Mouse (Mus musculus) kidney, postnatal 14 days (tissue): ENCODE measurements around the gene Kcnq1.
A peak's percentile ranks its signal among the peaks of the same experiment; 100 is the strongest.

Experiments
- DNase-seq: peaks from one replicate; pipeline ENCODE4 v3.0.0; 2022; ENCODE audit warnings: mixed read lengths

Kcnq1 gene

GRCm38 (mm10) chr7:143106062-143106461, at the start of gene Kcnq1:
Gene Kcnq1, plus strand, starts transcription at chr7:143106362.
- no peak for DNase-seq

GRCm38 (mm10) chr7:143057023-143057422, 49.1 kb upstream of the Kcnq1 start:
- no peak for DNase-seq

GRCm38 (mm10) chr7:143057667-143058220, 48.4 kb upstream of the Kcnq1 start:
- DNase-seq: no peak

GRCm38 (mm10) chr7:143058221-143058697, 47.9 kb upstream of the Kcnq1 start:
- peak; percentile 69 for DNase-seq

DNA sequence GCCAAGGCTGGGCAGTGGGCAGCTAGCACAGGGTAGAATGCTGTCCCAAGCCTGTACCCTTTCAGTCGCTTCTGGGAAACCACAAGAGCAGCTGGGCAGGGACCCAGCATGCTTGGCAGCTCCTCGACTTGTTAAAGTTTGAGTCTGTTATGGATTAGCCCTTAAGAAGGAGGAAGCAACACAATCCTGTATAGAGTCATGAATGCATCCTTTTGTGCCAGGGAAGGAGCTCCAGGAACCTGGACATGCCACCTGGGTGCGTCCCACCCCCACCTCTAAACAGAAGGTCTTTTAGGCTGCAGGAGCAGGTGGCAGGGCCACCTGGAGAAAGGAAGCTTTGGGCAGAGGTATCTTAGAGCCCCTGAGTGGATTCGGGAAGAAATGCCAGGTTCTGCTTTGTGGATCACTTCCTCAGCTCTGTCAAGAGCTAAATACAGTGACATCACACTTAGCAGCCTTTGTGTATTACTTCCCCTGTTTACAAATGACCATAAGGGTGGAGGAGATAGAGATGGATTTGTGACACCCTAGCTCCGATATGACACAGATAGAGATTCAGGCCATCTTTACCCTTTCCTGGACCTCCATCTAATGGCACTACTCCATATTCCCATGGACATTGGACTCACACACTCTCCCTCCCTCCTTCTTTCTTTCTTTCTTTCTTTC, 46.8 kb upstream of the Kcnq1 start:
- peak; percentile 17 for DNase-seq

- DNase-seq: peak; percentile 25
Observed at GRCm38 (mm10) chr7:143062704-143063103, 43.5 kb upstream of the Kcnq1 start.

DNA sequence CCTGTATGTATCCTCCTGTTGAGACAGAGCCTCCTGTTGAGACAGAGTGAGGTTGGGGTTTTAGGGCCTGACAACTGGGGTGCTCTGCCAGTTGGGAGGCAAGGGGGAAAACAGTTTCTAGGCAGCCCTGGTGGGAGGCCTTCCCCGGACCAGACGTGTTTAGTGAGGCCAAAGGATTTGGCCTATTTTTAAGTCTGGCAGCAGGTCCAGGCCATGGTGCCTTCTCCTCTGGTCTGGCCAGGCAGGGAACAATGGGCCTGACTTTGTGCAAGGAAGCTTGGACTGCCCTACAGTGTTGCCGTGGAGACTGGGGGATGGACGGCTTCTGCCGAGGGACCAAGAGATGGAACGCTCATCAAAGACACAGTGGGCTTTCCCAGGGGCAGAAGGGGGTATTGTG, 41.9 kb upstream of the Kcnq1 start:
- no peak for DNase-seq

GRCm38 (mm10) chr7:143065692-143066091, 40.5 kb upstream of the Kcnq1 start:
- DNase-seq: no peak

DNA sequence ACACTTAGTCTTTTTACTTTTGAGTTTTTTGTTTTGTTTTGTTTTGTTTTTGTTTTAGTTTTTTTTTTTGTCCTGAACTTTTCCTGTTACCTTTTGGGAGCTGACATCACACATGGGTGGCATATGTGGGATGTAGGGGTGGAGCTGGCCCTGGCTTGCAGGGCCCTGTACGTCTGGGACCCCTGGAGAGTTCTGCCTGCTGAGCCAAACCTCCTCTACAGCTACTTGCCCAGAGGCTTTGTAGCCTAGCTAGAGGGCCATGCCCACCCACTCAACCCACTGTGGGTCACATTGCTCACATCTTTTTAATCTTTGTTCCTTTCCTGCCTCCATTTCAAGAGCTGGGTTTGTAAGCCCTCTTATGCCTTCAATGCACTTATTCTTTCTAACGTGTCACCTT, 38.7 kb upstream of the Kcnq1 start:
- DNase-seq: no peak

- no peak for DNase-seq
Observed at GRCm38 (mm10) chr7:143067897-143068296, 38.3 kb upstream of the Kcnq1 start.

- DNase-seq: no peak
Observed at GRCm38 (mm10) chr7:143068316-143068881, 37.8 kb upstream of the Kcnq1 start.

- DNase-seq: peak; percentile 99
Observed at GRCm38 (mm10) chr7:143068882-143069591, 37.1 kb upstream of the Kcnq1 start, which contains the start of gene Tssc4. Gene Tssc4, plus strand, starts transcription at chr7:143069249.

DNA sequence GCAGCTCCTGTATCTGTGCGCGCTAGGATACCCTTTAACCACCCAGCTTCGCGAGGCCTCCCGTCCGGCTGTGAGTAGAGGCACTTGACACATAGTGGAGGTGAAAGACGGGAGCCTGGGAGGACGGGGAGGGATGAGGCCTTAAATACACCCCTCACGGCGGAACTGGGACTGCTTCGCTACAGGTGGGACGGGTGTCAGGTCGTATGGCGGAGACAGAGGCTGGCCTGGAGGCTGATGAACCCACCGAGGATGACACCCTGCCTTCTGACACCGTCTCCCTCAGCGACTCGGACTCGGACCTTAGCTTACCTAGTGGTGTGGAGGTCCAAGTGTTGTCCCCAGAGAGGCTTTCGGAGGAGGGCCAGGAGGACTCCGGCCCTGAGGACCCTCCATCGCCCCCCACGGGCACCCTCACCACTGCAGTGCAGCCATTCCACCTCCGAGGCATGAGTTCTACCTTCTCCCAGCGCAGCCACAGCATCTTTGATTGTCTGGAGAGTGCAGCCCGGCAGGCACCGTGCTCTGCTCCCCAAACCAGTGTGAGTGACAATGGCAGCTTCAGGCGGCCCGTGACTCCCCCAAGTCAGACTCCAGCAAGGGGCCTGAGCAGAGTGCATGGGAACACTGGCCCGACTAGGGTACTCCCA, 36.3 kb upstream of the Kcnq1 start:
- peak; percentile 14 for DNase-seq

DNA sequence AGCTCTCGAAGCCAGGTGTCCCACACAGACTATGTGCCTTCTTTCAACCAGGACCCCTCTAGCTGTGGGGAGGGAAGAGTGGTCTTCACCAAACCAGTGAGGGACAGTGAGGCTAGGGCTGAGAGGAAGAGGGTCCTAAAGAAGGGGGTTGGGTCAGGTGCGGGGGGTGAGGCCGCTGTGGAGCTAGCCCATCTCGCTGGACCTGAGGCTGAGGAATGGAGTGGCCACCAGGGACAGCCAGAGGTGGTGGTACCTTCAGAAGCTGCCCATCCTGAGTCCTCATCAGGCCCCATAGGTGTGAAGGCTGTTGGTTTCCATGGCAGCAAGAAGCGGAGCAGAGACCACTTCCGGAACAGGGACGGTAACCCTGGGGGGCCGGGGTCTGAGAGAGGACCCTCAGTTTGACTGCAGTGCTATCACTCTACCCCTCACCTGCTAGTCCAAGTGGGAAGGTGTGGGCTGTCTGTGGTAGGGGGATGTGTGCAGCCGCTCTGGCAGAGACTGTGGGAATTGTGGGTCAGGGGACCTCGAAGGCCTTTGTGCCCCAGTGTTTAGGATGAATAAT, 35.6 kb upstream of the Kcnq1 start:
- DNase-seq: no peak

DNA sequence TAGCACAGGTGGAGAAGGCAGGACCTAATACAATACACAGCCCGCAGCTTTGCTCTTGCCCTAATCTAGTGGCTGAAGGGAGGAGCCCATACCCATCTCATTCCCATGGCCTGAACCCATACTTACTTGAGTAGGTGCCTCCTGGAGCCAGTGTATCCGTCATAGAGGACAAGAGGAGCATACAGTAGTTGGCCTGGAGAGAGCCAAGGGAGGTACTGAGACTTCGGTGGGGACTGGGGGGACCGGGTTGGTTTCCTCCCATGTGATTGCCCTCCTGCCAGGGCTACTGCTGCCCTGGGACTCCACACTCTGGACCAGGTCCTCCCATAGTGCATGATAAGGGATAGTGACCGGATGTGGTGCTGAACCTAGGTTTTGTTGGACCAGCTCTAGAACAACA, 33.6 kb upstream of the Kcnq1 start:
- DNase-seq: no peak

GRCm38 (mm10) chr7:143073086-143073485, 33.1 kb upstream of the Kcnq1 start:
- peak; percentile 49 for DNase-seq

DNA sequence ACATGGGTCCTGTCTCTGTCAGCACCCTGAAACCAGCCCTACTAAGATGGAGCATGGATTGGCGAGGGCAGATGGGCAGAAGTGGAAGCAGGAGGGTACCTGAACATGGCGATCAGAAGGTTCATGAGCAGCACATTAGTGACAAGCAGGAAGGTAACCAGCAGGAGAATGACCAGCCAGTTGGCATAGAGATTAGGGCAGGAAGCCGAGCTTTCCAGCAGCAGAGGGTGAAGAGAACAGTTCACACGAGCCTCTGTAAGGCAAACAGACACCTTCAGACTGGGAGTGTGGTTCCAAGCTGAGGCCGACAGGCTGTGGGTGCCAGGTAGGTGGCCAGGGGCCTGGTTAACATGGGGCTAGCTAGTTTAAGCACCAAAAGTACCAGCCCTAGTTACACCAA, 30.8 kb upstream of the Kcnq1 start:
- no peak for DNase-seq

GRCm38 (mm10) chr7:143077351-143077750, 28.8 kb upstream of the Kcnq1 start:
- DNase-seq: no peak

DNA sequence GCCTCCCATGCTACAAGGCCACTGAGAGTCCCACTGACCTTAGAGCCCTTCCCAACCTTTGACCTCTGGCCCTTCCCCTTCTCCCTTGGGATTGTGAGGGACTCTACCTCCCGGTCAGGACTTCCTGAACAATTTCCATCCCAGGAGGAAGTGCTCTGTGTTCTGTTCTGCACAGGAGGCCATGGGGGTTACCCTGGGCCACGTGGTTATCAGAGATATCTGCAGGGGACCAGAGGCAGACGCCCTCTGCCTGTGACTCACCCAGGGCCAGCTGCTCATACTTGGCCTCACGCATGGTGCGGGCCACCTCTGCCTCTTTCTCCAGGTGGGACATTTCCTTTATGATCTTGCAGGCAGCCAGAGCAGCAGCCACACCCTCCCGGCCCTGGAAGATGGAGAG, 24.1 kb upstream of the Kcnq1 start:
- no peak for DNase-seq

DNA sequence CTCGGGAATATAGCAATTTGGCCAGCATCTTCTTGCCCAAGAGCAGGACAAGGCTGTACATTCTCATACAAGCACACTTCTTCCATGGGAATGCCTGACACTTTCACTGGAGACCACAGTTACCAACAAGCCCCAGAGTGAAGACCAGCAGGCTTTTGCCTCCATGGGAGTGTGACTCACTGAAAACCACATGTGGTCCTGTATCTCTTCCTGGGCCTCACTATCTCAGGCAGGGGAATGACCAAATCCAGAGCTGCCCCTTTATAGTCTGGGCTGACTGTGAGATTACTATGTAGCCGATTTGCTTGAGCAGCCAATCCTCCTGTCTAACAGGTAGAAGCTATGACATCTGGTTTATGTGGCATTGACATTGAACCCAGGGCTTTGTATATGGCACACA, 22.5 kb upstream of the Kcnq1 start:
- no peak for DNase-seq

DNA sequence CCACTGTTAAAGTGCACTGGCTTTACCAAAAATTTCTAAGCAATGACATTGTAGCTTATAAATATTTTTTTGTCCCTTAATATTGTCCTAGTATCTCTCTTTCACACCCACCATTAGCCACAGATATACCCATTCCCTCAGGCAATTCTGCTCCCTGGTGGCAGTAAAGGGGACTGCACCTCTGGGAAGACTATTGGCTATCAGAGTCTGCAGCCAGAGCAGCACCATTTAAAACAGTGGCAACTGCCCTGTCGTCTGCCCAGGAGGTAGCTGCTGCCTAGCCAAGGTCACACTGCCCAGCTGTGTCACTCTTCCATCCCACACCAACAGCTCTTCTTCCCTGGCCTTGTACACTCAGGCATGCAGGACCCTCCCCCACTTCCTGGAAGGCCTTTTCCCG, 19.8 kb upstream of the Kcnq1 start:
- DNase-seq: peak; percentile 74

DNA sequence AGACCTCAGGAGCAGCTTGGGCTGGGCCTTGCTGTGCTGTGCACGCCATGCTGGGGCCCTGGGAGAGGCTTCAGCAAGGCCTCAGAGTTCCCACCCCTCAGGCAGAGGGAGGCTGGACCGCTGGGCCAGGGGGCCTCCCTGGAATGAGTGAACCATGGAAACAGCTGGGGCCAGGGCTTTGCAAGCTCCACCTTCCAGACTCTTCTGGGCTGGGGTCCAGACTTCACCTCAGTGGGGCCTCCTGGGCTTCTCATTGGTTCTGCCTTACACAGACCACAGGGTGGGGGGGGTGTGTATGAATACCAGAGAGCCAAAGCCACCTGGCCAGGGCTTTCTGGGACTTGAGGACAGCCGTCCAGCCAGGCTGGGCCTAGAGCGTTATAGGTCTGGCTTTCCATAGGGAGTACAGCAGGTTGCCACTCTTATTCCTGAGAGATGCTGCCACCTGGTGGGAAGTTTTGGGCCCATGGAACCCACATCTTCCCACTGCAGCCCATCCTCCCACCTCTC, 19.0 kb upstream of the Kcnq1 start:
- peak; percentile 76 for DNase-seq

- DNase-seq: no peak
Observed at GRCm38 (mm10) chr7:143093847-143094246, 12.3 kb upstream of the Kcnq1 start.
